Mouse (Mus musculus) spleen, postnatal 36 days (tissue): ENCODE results near the gene Prdm1.
A peak's percentile ranks its signal among the peaks of the same experiment; 100 is the strongest.

Experiments used
- DNase-seq, 2 experiments: peaks; one replicate each; pipeline ENCODE4 v3.0.0; 2022; ENCODE audit warnings: low spot score in 2 of 2, mixed read lengths in 1 of 2

Prdm1 gene

GRCm38 (mm10) chr10:44492815-44493525, 35.3 kb downstream of the Prdm1 start:
- no peak for DNase-seq

- no peak for DNase-seq
Measured at GRCm38 (mm10) chr10:44490899-44491422, 37.3 kb downstream of the Prdm1 start.

GRCm38 (mm10) chr10:44487132-44487531, 41.2 kb downstream of the Prdm1 start:
- DNase-seq = no peak

- DNase-seq = no peak
Measured at GRCm38 (mm10) chr10:44484077-44484476, 44.2 kb downstream of the Prdm1 start.

GRCm38 (mm10) chr10:44483116-44483515, 45.2 kb downstream of the Prdm1 start:
- peak; percentile 22 to 36 for DNase-seq

GRCm38 (mm10) chr10:44481379-44481778, 46.9 kb downstream of the Prdm1 start:
- DNase-seq = no peak

- DNase-seq = no peak
Measured at GRCm38 (mm10) chr10:44479286-44479685, 49.0 kb downstream of the Prdm1 start.

GRCm38 (mm10) chr10:44478091-44478490, 50.2 kb downstream of the Prdm1 start:
- DNase-seq = no peak

- no peak for DNase-seq
Measured at GRCm38 (mm10) chr10:44477240-44477639, 51.1 kb downstream of the Prdm1 start.

GRCm38 (mm10) chr10:44476523-44476922, 51.8 kb downstream of the Prdm1 start:
- no peak for DNase-seq

GRCm38 (mm10) chr10:44475376-44475775, 52.9 kb downstream of the Prdm1 start:
- no peak for DNase-seq

GRCm38 (mm10) chr10:44474256-44474655, 54.0 kb downstream of the Prdm1 start:
- no peak for DNase-seq

- DNase-seq = no peak
Measured at GRCm38 (mm10) chr10:44465618-44466017, 62.7 kb downstream of the Prdm1 start.

GRCm38 (mm10) chr10:44464563-44464962, 63.7 kb downstream of the Prdm1 start:
- no peak for DNase-seq

- DNase-seq = no peak
Measured at GRCm38 (mm10) chr10:44463856-44464255, 64.4 kb downstream of the Prdm1 start.

- no peak for DNase-seq
Measured at GRCm38 (mm10) chr10:44462351-44462750, 66.0 kb downstream of the Prdm1 start.

GRCm38 (mm10) chr10:44461063-44461462, 67.2 kb downstream of the Prdm1 start:
- no peak for DNase-seq

- peak; percentile 49 to 60 for DNase-seq
Measured at GRCm38 (mm10) chr10:44460095-44460810, 68.0 kb downstream of the Prdm1 start.

GRCm38 (mm10) chr10:44459321-44460000, 68.8 kb downstream of the Prdm1 start:
- DNase-seq = no peak

GRCm38 (mm10) chr10:44458534-44459315, 69.6 kb downstream of the Prdm1 start:
- DNase-seq = peak; percentile 85

- DNase-seq = no peak
Measured at GRCm38 (mm10) chr10:44457791-44458533, 70.3 kb downstream of the Prdm1 start.
